Mouse (Mus musculus): ENCODE data around the gene Zfp335. TPM values are rescaled to one million over a fixed set of nuclear protein-coding genes. Genes with fewer than 3 reads are reported as not detected.
"Not testable (repeated sequence)": the region's sequence is repeated elsewhere in the genome, so short reads cannot be mapped to it uniquely, and the experiment has no call there.

The Zfp335 gene
- total and polyA plus RNA-seq, 3 experiments = 5.2 to 16.5 (median 12.0) TPM

- no peak for TF ChIP-seq JUN (IDR thresholded peaks at IDR 0.05; ENCODE audit: insufficient read depth, low read depth, low read length)
- TF ChIP-seq BHLHE40 (IDR thresholded peaks at IDR 0.05; ENCODE audit: low read depth, low read length) = peak; percentile 67
- no peak for TF ChIP-seq NRF1 (IDR thresholded peaks at IDR 0.05; ENCODE audit: low read depth, low read length)
- peak; percentile 55 for TF ChIP-seq MEF2A (IDR thresholded peaks at IDR 0.05; ENCODE audit: borderline replicate concordance, low read depth, low read length)
- peak; percentile 40 for TF ChIP-seq MXI1 (IDR thresholded peaks at IDR 0.05; ENCODE audit: low read depth, low read length)
- peak; percentile 48; the same call in 1 of the 2 replicates for TF ChIP-seq SIN3A (IDR thresholded peaks at IDR 0.05; ENCODE audit: low read length)
- TF ChIP-seq POLR2A (IDR thresholded peaks at IDR 0.05; ENCODE audit: low read depth, low read length) = no peak
- TF ChIP-seq ELF1 (IDR thresholded peaks at IDR 0.05; ENCODE audit: low read depth, low read length) = no peak
- no peak for TF ChIP-seq ZMIZ1 (IDR thresholded peaks at IDR 0.05; ENCODE audit: low read depth, low read length)
These were observed 54.3 kb downstream of the Zfp335 start, which contains the start of gene Pltp (continued) for GRCm38 (mm10) chr2:164857101-164857821.

DNA sequence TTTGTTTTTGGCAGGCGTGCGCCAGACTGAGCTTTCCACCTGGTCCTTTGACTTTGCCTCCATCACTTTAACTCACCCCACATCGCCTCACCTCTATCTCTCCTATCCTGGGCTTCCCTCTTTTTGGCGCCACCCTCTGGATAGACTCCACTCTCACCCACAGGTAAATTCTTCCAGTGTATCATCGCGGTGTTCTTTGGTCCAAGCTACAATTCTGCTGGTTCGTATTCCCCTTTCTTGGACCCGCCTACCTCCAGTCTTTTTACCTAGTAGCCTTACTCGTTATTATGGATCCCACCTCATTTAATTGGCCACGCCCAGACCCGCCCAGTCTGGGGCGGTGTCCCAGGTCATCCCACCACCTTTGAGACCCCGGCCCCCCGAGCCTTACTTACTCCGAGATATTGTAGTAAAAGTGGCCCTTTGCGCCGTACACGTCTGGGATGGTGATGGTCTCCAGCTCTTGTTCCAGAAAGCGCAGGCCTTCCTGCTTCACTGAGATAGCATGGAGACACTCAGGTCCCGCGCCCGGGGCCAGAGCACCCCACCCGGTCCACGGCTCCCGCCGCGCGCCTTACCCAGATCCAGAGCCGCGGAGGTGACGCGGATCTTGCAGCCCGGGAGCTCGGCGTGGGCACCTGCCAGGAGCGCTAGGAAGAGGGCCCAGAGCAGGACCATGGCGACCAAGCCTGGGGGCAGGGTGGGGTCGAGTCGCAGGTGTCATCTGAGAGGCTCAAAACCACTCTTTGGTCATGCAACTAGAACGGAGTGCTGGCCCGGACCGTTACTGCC, 55.1 kb downstream of the Zfp335 start:
- no peaks in the 10 kb centered on the region for H3K79me2 ChIP-seq (replicated peaks; ENCODE audit: control insufficient read depth, extremely low read depth, insufficient read depth, poor library complexity, severe bottlenecking)
- dilution Hi-C loops (cut with MboI; ENCODE audit: extremely low pct_ligation_motif_present, extremely low pct_unique_long_range_greater_than_20kb, low sequenced_read_pairs) = no loop called here
- no peak overlapping the region for H3K27ac ChIP-seq (ENCODE audit: insufficient read depth, low read depth)
- H3K36me3 ChIP-seq (replicated peaks in 1 of 2; ENCODE audit: control insufficient read depth in 1 of 2, insufficient read depth in 1 of 2, low read length in 1 of 2) = no peaks in the 10 kb centered on the region
- TF ChIP-seq IRF4 (IDR thresholded peaks at IDR 0.05; ENCODE audit: low read depth, low read length) = no peak
- peak in 1 of 2 experiments; percentile 28; a peak in 2 of 4 replicates for TF ChIP-seq CTCF (conservative IDR thresholded peaks at IDR 0.05 in 1 of 2, IDR thresholded peaks at IDR 0.05 in 1 of 2; ENCODE audit: low read depth in 2 of 2, low read length in 2 of 2)
- peak overlapping the region; percentile 49 for H3K4me2 ChIP-seq (ENCODE audit: insufficient read depth, low read depth, poor library complexity, severe bottlenecking)
- in situ Hi-C loops (cut with MboI; ENCODE audit: low pct_ligation_motif_present, low pct_unique_long_range_greater_than_20kb, low sequenced_read_pairs) = no loop called here
- peaks cover 19% of the 10 kb centered on the region for H3K27me3 ChIP-seq (replicated peaks)
- DNase-seq (ENCODE audit: extremely low read depth) = no peak
- peak overlapping the region; percentile 46 to 57 (median 47) for H3K4me3 ChIP-seq (replicated peaks in 1 of 3; ENCODE audit: low read depth in 2 of 3, low read length in 2 of 3, poor library complexity in 1 of 3)
- H3K9me3 ChIP-seq (replicated peaks; ENCODE audit: low read length) = no peaks in the 10 kb centered on the region
- peaks cover 0 to 30% of the 10 kb centered on the region in 2 experiments; a peak in 2 of 4 replicates for H3K4me1 ChIP-seq (ENCODE audit: control insufficient read depth in 1 of 2, insufficient read depth in 2 of 2)
- H3K9ac ChIP-seq (ENCODE audit: insufficient read depth, low read depth) = 0 out of 2 replicates have a peak overlapping the region, but pooled peaks have one; percentile 7

DNA sequence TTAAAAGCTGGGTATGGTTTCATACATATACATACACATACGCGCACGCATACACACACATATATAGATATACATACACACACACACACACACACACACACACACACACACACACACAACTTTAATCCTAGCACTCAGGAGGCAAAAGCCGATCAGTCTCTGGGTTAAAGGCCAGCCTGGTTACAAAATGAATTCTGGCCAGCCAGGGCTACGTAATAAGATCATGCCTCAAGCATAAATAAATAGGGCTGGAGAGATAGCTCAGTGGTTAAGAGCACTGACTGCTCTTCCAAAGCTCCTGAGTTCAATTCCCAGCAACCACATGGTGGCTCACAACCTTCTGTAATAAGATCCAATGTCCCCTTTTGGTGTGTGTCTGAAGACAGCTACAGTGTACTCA, 56.0 kb downstream of the Zfp335 start:
- Histone ChIP-seq H3K4me1 (ENCODE audit: control insufficient read depth in 1 of 2, insufficient read depth in 2 of 2) (peaks cover 0 to 24% of the 10 kb centered on the region in 2 experiments; a peak in 2 of 4 replicates), H3K27me3 (replicated peaks) (peaks cover 19% of the 10 kb centered on the region), H3K4me2 (ENCODE audit: insufficient read depth, low read depth, poor library complexity, severe bottlenecking) (0 out of 2 replicates have a peak overlapping the region, but pooled peaks have one; percentile 49)
- H3K9me3 ChIP-seq (replicated peaks; ENCODE audit: low read length); H3K79me2 ChIP-seq (replicated peaks; ENCODE audit: control insufficient read depth, extremely low read depth, insufficient read depth, poor library complexity, severe bottlenecking); H3K9ac ChIP-seq (ENCODE audit: insufficient read depth, low read depth); DNase-seq (ENCODE audit: extremely low read depth); H3K36me3 ChIP-seq (replicated peaks in 1 of 2; ENCODE audit: control insufficient read depth in 1 of 2, insufficient read depth in 1 of 2, low read length in 1 of 2); in situ Hi-C loops (cut with MboI; ENCODE audit: low pct_ligation_motif_present, low pct_unique_long_range_greater_than_20kb, low sequenced_read_pairs); H3K4me3 ChIP-seq (replicated peaks in 1 of 3; ENCODE audit: low read depth in 2 of 3, low read length in 2 of 3, poor library complexity in 1 of 3); H3K27ac ChIP-seq (ENCODE audit: insufficient read depth, low read depth); dilution Hi-C loops (cut with MboI; ENCODE audit: extremely low pct_ligation_motif_present, extremely low pct_unique_long_range_greater_than_20kb, low sequenced_read_pairs): not testable (repeated sequence)
